Mouse (Mus musculus) embryonic facial prominence, embryonic 12.5 days (tissue): Measurements from ENCODE around the gene Foxf2. TPM values are rescaled to one million over a fixed set of nuclear protein-coding genes. Genes with fewer than 3 reads are reported as not detected.

Source experiments
- ATAC-seq: fragments of 200-750 bp; cut with Nextera tagmentation; 2 replicates; pipeline ENCODE4 v1.8.0; 2017; ENCODE audit not compliant: insufficient number of reproducible peaks, insufficient read depth, low FRiP score, low TSS enrichment
- H3K27ac ChIP-seq: fragments of 300-500 bp; sonication (generic); 2 replicates; pipeline ENCODE4 v1.5.1; 2016; ENCODE audit warnings: mild to moderate bottlenecking
- H3K27me3 ChIP-seq: fragments of 300-500 bp; sonication (generic); 2 replicates; pipeline ENCODE4 v1.6.1; 2016; ENCODE audit warnings: mild to moderate bottlenecking, moderate library complexity
- H3K36me3 ChIP-seq: fragments of 300-500 bp; sonication (generic); 2 replicates; pipeline ENCODE4 v1.6.1; 2016; ENCODE audit warnings: mild to moderate bottlenecking
- H3K4me1 ChIP-seq: fragments of 300-500 bp; sonication (generic); 2 replicates; pipeline ENCODE4 v1.6.1; 2016
- H3K4me2 ChIP-seq: fragments of 300-500 bp; sonication (generic); replicated peaks from 2 replicates; pipeline ENCODE4 v1.6.1; 2016; ENCODE audit warnings: mild to moderate bottlenecking, moderate library complexity
- H3K4me3 ChIP-seq: fragments of 300-500 bp; sonication (generic); 2 replicates; pipeline ENCODE4 v1.5.1; 2016; ENCODE audit warnings: mild to moderate bottlenecking
- H3K9ac ChIP-seq: fragments of 300-500 bp; sonication (generic); 2 replicates; pipeline ENCODE4 v1.6.1; 2016; ENCODE audit warnings: mild to moderate bottlenecking, moderate library complexity
- H3K9me3 ChIP-seq: fragments of 300-500 bp; sonication (generic); 2 replicates; pipeline ENCODE4 v1.6.1; 2016; ENCODE audit warnings: mild to moderate bottlenecking, moderate library complexity
- WGBS: fragments of 180-500 bp; shearing (Covaris S2); methylation state at CpG from one replicate; pipeline ENCODE4 v1.1.7; 2016; 5-methylcytosine and 5-hydroxymethylcytosine counted together
- polyA plus RNA-seq: library from polyadenylated mRNA; unstranded; fragments of >200 nt; fragmentation: Nextera tagmentation; extraction: Ambion mirVana; gene quantifications from 2 replicates; pipeline ENCODE4 v1.2.1, GENCODE M21; 2016

The Foxf2 gene
- polyA plus RNA-seq, 1 experiment from 2014 or later, result 25.8 TPM

DNA sequence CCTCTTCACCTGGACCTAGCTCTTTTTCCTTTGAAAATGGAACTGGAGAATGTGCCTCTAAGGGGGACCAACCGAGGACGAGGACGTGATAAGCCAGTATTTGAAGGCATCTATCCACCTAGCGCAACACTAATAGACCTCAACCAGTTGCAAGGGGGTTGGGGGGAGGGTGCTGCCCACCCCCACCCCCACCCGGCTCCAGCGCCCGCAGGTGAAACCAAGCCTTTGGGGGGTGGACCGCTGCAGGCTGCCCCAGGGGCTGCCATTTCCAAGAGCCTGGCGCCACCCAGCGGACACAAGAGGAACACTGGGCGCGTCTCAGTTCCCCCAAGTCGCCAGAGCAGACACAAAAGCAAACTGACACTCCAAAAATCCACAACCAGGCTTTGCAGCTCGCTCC lies 7.2 kb upstream of the Foxf2 start:
- Histone ChIP-seq H3K36me3 (no peaks in the 10 kb centered on the region), H3K27ac (no peak overlapping the region), H3K9ac (no peak overlapping the region), H3K4me1 (0 out of 2 replicates have a peak, but pooled peaks cover 4% of the 10 kb centered on the region), H3K4me2 (peak overlapping the region; percentile 54), H3K9me3 (no peaks in the 10 kb centered on the region), H3K27me3 (peaks cover 90% of the 10 kb centered on the region), H3K4me3 (peak overlapping the region; percentile 29)
- under 1% methylated on average over 14 of the region's 14 CpGs for WGBS
- no peak for ATAC-seq

DNA sequence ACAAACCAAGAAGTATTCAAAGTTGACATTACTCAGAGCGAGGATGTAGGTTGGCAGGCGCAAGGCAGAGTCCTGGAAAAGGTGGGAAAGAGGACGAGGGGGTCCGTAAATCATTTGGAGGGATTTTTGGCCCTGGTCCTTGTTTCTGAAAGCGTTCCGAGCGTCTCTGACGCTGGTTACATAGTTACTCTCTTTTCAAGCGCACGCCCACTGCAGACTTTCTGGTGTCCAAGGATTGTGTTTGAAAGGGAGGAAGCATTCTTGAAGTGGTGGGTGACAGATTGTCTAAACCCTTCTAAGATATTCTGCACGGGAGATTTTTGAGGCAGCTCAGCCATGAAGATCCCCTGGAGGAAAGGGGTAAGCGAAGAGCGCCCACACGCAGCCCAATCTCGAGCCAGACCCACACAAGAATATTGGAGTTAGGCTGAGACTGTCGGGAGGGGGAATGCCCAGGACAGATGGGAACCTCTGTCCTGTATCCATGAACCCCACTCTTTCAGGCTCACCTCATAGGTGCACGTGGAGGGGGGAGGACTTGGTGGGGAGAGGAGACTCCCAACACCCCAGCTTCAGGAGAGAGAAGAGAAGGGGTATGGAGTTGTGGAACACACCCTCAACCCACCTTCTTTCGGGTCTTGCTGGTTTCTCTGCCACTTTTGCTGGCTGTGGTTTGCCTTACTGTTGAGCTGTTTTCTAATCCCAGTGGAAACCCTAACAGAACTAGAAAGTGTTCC lies 6.5 kb upstream of the Foxf2 start:
- Histone ChIP-seq H3K4me2 (peak overlapping the region; percentile 54), H3K9me3 (no peaks in the 10 kb centered on the region), H3K4me1 (peaks cover 6% of the 10 kb centered on the region; the same call in 1 of the 2 replicates), H3K27me3 (peaks cover 87% of the 10 kb centered on the region), H3K9ac (no peak overlapping the region; the same call in 1 of the 2 replicates), H3K4me3 (peak overlapping the region; percentile 6; the same call in 1 of the 2 replicates), H3K27ac (no peak overlapping the region), H3K36me3 (no peaks in the 10 kb centered on the region)
- no peak for ATAC-seq
- 2% methylated on average over 18 of the region's 18 CpGs for WGBS

- 2% methylated on average over 33 of the region's 33 CpGs for WGBS
- Histone ChIP-seq H3K4me1 (peaks cover 15% of the 10 kb centered on the region; the same call in 1 of the 2 replicates), H3K4me3 (peak overlapping the region; percentile 18), H3K9me3 (no peaks in the 10 kb centered on the region), H3K36me3 (no peaks in the 10 kb centered on the region), H3K9ac (no peak overlapping the region), H3K27ac (no peak overlapping the region), H3K4me2 (peak overlapping the region; percentile 54), H3K27me3 (peaks cover 87% of the 10 kb centered on the region)
- no peak for ATAC-seq
These were observed 5.7 kb upstream of the Foxf2 start for GRCm38 (mm10) chr13:31619826-31620498.

DNA sequence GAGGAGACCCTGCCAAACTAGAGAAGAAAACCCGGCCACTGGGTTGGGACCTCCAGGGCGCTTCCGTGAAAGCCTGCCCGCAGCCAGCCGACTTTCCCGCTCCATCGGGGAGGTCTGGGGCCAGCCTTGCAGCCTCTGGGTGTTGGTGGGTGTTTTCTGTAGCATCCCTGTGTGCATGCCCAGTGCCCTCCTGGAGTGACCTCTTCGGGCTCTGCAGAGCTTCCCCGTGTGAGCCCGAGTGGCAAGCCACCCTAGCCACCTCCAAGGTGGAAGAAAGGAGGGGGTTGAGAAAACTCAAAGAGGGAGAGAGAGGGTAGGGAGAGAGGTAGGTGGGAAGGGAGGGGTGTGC lies 5.1 kb upstream of the Foxf2 start:
- Histone ChIP-seq H3K27me3 (peaks cover 89% of the 10 kb centered on the region), H3K4me1 (peaks cover 18% of the 10 kb centered on the region; the same call in 1 of the 2 replicates), H3K36me3 (no peaks in the 10 kb centered on the region), H3K9ac (no peak overlapping the region), H3K4me3 (peak overlapping the region; percentile 18), H3K27ac (no peak overlapping the region), H3K4me2 (peak overlapping the region; percentile 54), H3K9me3 (no peaks in the 10 kb centered on the region)
- 0% methylated on average over 10 of the region's 10 CpGs for WGBS
- no peak for ATAC-seq

DNA sequence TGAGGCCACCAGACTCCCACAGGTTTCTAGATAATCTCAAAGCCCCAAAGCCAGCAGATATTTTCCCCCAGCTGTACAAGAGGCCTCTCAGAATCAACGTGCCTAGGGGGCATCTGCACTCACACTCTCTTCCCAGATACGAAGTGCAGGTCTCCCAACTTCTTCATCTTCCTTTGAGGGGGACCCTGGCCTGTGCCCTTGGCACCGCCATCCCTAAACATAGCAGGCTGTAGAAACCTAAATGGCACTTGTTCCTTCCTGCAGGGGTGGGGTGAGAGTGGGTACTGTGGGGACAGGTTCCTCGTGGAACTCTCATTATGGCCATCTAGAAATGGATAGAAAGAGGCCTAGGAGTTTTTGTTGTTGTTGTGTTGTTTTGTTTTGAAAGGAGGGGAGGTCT lies 4.7 kb upstream of the Foxf2 start:
- H3K4me1 ChIP-seq, result peaks cover 19% of the 10 kb centered on the region; the same call in 1 of the 2 replicates
- H3K9ac ChIP-seq, result no peak overlapping the region
- H3K27me3 ChIP-seq, result peaks cover 89% of the 10 kb centered on the region
- no peak overlapping the region for H3K27ac ChIP-seq
- no peaks in the 10 kb centered on the region for H3K36me3 ChIP-seq
- H3K9me3 ChIP-seq, result no peaks in the 10 kb centered on the region
- WGBS, result 16% methylated on average over 4 of the region's 4 CpGs
- 0 out of 2 replicates have a peak overlapping the region, but pooled peaks have one; percentile 54 for H3K4me2 ChIP-seq
- H3K4me3 ChIP-seq, result no peak overlapping the region
- ATAC-seq, result no peak

DNA sequence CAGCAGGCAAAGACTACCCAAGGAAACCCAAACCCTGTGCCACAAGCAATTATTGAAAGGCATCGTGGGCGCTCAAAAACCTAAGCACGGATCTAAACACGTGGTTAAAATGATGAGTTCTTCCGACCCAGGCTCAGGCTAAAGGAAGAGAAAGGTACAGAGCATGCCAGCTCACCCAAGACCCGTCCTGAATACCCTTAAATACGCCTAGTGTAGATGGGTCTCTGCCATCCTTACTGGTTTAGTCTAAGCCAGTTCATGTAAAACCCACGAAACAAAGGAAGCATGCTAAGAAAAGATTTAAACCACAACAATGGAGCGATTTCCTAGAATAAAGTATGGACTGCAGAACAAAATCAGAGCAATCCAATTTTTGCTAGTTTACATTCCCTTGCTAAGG lies 3.9 kb upstream of the Foxf2 start:
- no peak overlapping the region for H3K4me2 ChIP-seq
- H3K9me3 ChIP-seq, result no peaks in the 10 kb centered on the region
- H3K27ac ChIP-seq, result no peak overlapping the region
- no peaks in the 10 kb centered on the region for H3K36me3 ChIP-seq
- no peak overlapping the region for H3K4me3 ChIP-seq
- ATAC-seq, result no peak
- no peak overlapping the region for H3K9ac ChIP-seq
- 7% methylated on average over 9 of the region's 9 CpGs for WGBS
- H3K27me3 ChIP-seq, result peaks cover 91% of the 10 kb centered on the region
- H3K4me1 ChIP-seq, result peaks cover 27% of the 10 kb centered on the region; the same call in 1 of the 2 replicates

GRCm38 (mm10) chr13:31622371-31622770 lies 3.2 kb upstream of the Foxf2 start:
- WGBS, result 2% methylated on average over 3 of the region's 3 CpGs
- no peak overlapping the region for H3K9ac ChIP-seq
- no peaks in the 10 kb centered on the region for H3K9me3 ChIP-seq
- H3K27me3 ChIP-seq, result peaks cover 91% of the 10 kb centered on the region
- ATAC-seq, result no peak
- H3K4me3 ChIP-seq, result no peak overlapping the region
- H3K4me1 ChIP-seq, result peaks cover 30% of the 10 kb centered on the region; the same call in 1 of the 2 replicates
- no peaks in the 10 kb centered on the region for H3K36me3 ChIP-seq
- no peak overlapping the region for H3K27ac ChIP-seq
- H3K4me2 ChIP-seq, result 0 out of 2 replicates have a peak overlapping the region, but pooled peaks have one; percentile 7

GRCm38 (mm10) chr13:31623291-31623690 lies 2.3 kb upstream of the Foxf2 start:
- peaks cover 30% of the 10 kb centered on the region; the same call in 1 of the 2 replicates for H3K4me1 ChIP-seq
- H3K9ac ChIP-seq, result no peak overlapping the region
- no peaks in the 10 kb centered on the region for H3K36me3 ChIP-seq
- no peaks in the 10 kb centered on the region for H3K9me3 ChIP-seq
- ATAC-seq, result no peak
- peaks cover 93% of the 10 kb centered on the region for H3K27me3 ChIP-seq
- WGBS, result 3% methylated on average over 6 of the region's 6 CpGs
- H3K4me2 ChIP-seq, result peak overlapping the region; percentile 21; the same call in 1 of the 2 replicates
- H3K4me3 ChIP-seq, result no peak overlapping the region; the same call in 1 of the 2 replicates
- 0 out of 2 replicates have a peak overlapping the region, but pooled peaks have one; percentile 91 for H3K27ac ChIP-seq

DNA sequence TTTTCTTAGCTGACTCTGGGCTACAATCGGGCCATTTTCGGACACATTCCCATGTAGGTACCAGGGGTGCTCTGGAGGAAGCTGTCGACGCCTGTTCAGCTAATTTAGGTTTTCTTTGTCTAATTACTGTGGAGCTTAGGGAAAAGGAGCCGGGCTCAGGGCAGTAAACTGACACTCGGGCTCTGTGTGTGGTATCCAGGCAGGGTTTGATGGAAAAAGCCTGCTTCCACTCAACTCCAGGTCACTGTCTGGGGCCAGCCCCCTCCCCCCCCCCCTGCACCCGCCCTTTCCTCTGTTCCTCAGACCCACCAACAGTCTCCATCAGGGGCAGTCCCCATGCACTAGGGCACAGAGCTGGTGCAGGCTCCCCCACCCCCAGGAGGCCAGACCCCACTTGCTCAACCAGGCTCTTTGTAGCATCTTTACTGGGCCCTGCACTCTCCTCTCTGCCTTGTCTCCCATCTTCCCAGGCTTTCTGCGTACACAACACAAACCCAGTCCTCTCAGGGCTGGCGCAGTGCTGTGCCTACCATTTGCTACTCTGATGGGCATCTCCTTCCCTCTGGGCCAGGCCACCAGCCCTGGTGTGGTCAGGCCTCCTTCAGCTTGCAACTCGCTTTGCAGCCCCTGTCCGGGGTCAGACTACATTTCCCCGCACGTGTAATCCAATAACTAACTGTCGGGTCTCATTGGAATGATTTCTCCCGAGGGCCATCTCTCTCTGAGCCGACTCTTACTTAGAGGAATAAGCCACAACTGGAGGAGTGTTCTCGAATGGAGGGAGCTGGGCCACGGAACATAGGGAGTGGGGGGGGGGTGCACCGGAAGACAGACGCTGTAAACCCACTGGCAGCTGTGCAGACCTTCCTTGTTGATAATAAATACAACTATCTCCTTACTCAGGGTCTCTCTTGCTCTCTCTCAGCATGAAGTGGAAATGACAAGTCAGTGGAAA lies 1.4 kb upstream of the Foxf2 start:
- Histone ChIP-seq H3K36me3 (no peaks in the 10 kb centered on the region), H3K27me3 (peaks cover 92% of the 10 kb centered on the region), H3K4me3 (peak overlapping the region; percentile 51), H3K9ac (peak overlapping the region; percentile 79; the same call in 1 of the 2 replicates), H3K4me2 (peak overlapping the region; percentile 85), H3K27ac (peak overlapping the region; percentile 91), H3K9me3 (no peaks in the 10 kb centered on the region), H3K4me1 (peaks cover 30% of the 10 kb centered on the region)
- peak; percentile 47; the same call in 1 of the 2 replicates for ATAC-seq
- WGBS, result 2% methylated on average over 19 of the region's 20 CpGs

DNA sequence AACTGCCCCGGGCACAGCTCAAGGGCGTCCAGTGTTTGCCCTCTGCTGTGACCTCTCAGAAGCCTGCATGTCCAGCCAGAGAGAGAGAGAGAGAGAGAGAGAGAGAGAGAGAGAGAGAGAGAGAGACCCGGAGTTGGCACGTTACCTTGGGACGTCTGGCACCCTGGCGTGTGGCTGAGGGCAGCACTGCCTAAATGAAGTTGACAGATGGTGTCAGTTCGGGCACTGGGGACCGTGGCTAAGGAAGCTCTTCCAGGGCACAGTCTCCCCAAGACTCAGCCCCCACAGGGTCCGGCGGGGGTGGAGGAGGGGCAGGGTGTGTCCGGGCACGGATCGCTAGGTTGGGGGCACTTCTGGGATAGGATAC lies 667 bp upstream of the Foxf2 start:
- Histone ChIP-seq H3K9ac (peak overlapping the region; percentile 79), H3K27me3 (peaks cover 92% of the 10 kb centered on the region), H3K27ac (peak overlapping the region; percentile 91), H3K36me3 (no peaks in the 10 kb centered on the region), H3K4me2 (peak overlapping the region; percentile 85), H3K4me3 (peak overlapping the region; percentile 51), H3K4me1 (peaks cover 37% of the 10 kb centered on the region), H3K9me3 (no peaks in the 10 kb centered on the region)
- WGBS, result 1% methylated on average over 13 of the region's 13 CpGs
- no peak for ATAC-seq

GRCm38 (mm10) chr13:31626183-31626801 lies 676 bp downstream of the Foxf2 start:
- H3K4me1 ChIP-seq, result peaks cover 37% of the 10 kb centered on the region
- no peaks in the 10 kb centered on the region for H3K9me3 ChIP-seq
- peak overlapping the region; percentile 85 for H3K4me2 ChIP-seq
- ATAC-seq, result no peak
- H3K9ac ChIP-seq, result peak overlapping the region; percentile 79
- H3K36me3 ChIP-seq, result no peaks in the 10 kb centered on the region
- peaks cover 91% of the 10 kb centered on the region for H3K27me3 ChIP-seq
- under 1% methylated on average over 59 of the region's 60 CpGs for WGBS
- peak overlapping the region; percentile 91 for H3K27ac ChIP-seq
- H3K4me3 ChIP-seq, result peak overlapping the region; percentile 51
